Mouse (Mus musculus): Measurements from ENCODE around the gene Twf1. TPM values are rescaled to one million over a fixed set of nuclear protein-coding genes. Genes with fewer than 3 reads are reported as not detected.

The Twf1 gene
- total and polyA plus RNA-seq, 3 experiments = 26.4 to 64.1 (median 37.1) TPM

DNA sequence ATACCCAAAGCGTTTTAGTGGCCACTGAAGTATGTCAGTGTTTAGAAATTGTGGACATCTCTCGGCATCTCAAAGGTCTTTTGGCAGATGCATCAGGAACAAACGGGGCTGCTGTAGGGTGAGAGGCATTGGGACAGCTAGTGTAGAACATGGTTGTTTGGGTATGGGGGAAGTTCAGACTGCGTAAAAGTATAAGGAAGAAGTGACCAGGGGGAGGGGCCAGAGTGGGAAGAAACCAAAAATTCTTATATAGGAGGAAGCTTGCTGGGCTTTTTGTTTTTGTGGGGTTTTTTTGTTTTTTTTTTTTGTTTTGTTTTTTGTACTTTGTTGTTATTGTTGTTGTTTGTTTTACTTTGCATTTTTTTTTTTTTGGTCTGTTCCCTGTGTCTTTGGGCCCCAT is 44.8 kb downstream of the Twf1 start:
- no peak for TF ChIP-seq CHD2 (IDR thresholded peaks at IDR 0.05; ENCODE audit: low read length)
- no peak for TF ChIP-seq MYC (IDR thresholded peaks at IDR 0.05; ENCODE audit: low read depth, low read length)
- TF ChIP-seq KAT2A (conservative IDR thresholded peaks at IDR 0.05; ENCODE audit: low read depth, low read length) = no peak
- TF ChIP-seq POLR2AphosphoS2 (IDR thresholded peaks at IDR 0.05; ENCODE audit: low read length) = peak; percentile 83
- TF ChIP-seq SIN3A (IDR thresholded peaks at IDR 0.05; ENCODE audit: low read length) = no peak; the same call in 1 of the 2 replicates
- TF ChIP-seq POLR2AphosphoS5 (IDR thresholded peaks at IDR 0.05; ENCODE audit: borderline replicate concordance, low read depth, low read length) = no peak
- no peak for TF ChIP-seq CTCF (IDR thresholded peaks at IDR 0.05 in 2 of 3, conservative IDR thresholded peaks at IDR 0.05 in 1 of 3; ENCODE audit: control insufficient read depth in 1 of 3, insufficient read depth in 1 of 3, low read depth in 2 of 3, low read length in 3 of 3, poor library complexity in 1 of 3, severe bottlenecking in 1 of 3)
- peak; percentile 45 to 76; a peak in 3 of 4 replicates for TF ChIP-seq POLR2A (IDR thresholded peaks at IDR 0.05; ENCODE audit: control insufficient read depth in 1 of 2, insufficient read depth in 1 of 2, low read depth in 1 of 2, low read length in 2 of 2, poor library complexity in 1 of 2)
- no peak for TF ChIP-seq SMC3 (IDR thresholded peaks at IDR 0.05; ENCODE audit: low read depth, low read length)
- TF ChIP-seq MYB (IDR thresholded peaks at IDR 0.05; ENCODE audit: low read depth, low read length) = no peak
- peak; percentile 74 for TF ChIP-seq ELF1 (IDR thresholded peaks at IDR 0.05; ENCODE audit: low read depth, low read length)
- peak; percentile 81 for TF ChIP-seq TBP (IDR thresholded peaks at IDR 0.05; ENCODE audit: low read depth, low read length)
- peak; percentile 43; the same call in 1 of the 2 replicates for TF ChIP-seq ETS1 (IDR thresholded peaks at IDR 0.05; ENCODE audit: low read depth, low read length)
- no peak for TF ChIP-seq UBTF (IDR thresholded peaks at IDR 0.05; ENCODE audit: borderline replicate concordance, insufficient read depth, low read depth, low read length)
- no peak for TF ChIP-seq MAZ (IDR thresholded peaks at IDR 0.05; ENCODE audit: low read depth, low read length)
- TF ChIP-seq MXI1 (IDR thresholded peaks at IDR 0.05; ENCODE audit: low read depth, low read length) = peak; percentile 57
- TF ChIP-seq GABPA (IDR thresholded peaks at IDR 0.05; ENCODE audit: low read depth, low read length) = no peak
- TF ChIP-seq USF1 (IDR thresholded peaks at IDR 0.05; ENCODE audit: low read depth, low read length) = no peak
- no peak for TF ChIP-seq MAFK (IDR thresholded peaks at IDR 0.05; ENCODE audit: borderline replicate concordance, low read depth, low read length)
- TF ChIP-seq RAD21 (IDR thresholded peaks at IDR 0.05; ENCODE audit: low read depth, low read length) = no peak
- no peak for TF ChIP-seq MAX (IDR thresholded peaks at IDR 0.05; ENCODE audit: low read length)
- no peak for TF ChIP-seq EP300 (IDR thresholded peaks at IDR 0.05; ENCODE audit: low read depth in 1 of 2, low read length in 2 of 2)
- no peak for TF ChIP-seq ZC3H11A (IDR thresholded peaks at IDR 0.05; ENCODE audit: low read depth, low read length)
- 0 out of 2 replicates have a peak, but pooled peaks have one; percentile 32 for TF ChIP-seq TCF12 (IDR thresholded peaks at IDR 0.05; ENCODE audit: low read depth, low read length)
- TF ChIP-seq ZNF384 (IDR thresholded peaks at IDR 0.05; ENCODE audit: low read depth, low read length) = peak; percentile 37; the same call in 1 of the 2 replicates
- TF ChIP-seq JUND (IDR thresholded peaks at IDR 0.05; ENCODE audit: low read depth, low read length) = no peak
- peak; percentile 63; the same call in 1 of the 2 replicates for TF ChIP-seq HCFC1 (IDR thresholded peaks at IDR 0.05; ENCODE audit: low read depth, low read length)
- TF ChIP-seq BHLHE40 (IDR thresholded peaks at IDR 0.05; ENCODE audit: borderline replicate concordance, low read depth, low read length) = no peak
- no peak for TF ChIP-seq RCOR1 (IDR thresholded peaks at IDR 0.05; ENCODE audit: low read depth, low read length)
- peak; percentile 98 for TF ChIP-seq CHD1 (IDR thresholded peaks at IDR 0.05; ENCODE audit: low read depth, low read length)
- TF ChIP-seq NELFE (IDR thresholded peaks at IDR 0.05; ENCODE audit: low read depth, low read length) = peak; percentile 76
- TF ChIP-seq E2F4 (IDR thresholded peaks at IDR 0.05; ENCODE audit: borderline replicate concordance, low read depth, low read length) = no peak
- no peak for TF ChIP-seq GATA1 (IDR thresholded peaks at IDR 0.05; ENCODE audit: low read depth, low read length)
- peak; percentile 25; the same call in 1 of the 2 replicates for TF ChIP-seq ZMIZ1 (IDR thresholded peaks at IDR 0.05; ENCODE audit: low read depth, low read length)
- no peak for TF ChIP-seq ZKSCAN1 (IDR thresholded peaks at IDR 0.05; ENCODE audit: low read depth, low read length)
- no peak for TF ChIP-seq TAL1 (IDR thresholded peaks at IDR 0.05; ENCODE audit: low read length)
- H3K9ac ChIP-seq (ENCODE audit: control insufficient read depth, low read depth, low read length, poor library complexity, severe bottlenecking) = peak overlapping the region; percentile 76
- H3K36me3 ChIP-seq (ENCODE audit: control insufficient read depth in 1 of 2, insufficient read depth in 2 of 2, low read length in 2 of 2) = peaks cover 0 to 11% of the 10 kb centered on the region in 2 experiments; a peak in 2 of 4 replicates
- H3K9me3 ChIP-seq (replicated peaks; ENCODE audit: insufficient read depth, low read length) = no peaks in the 10 kb centered on the region
- peak overlapping the region; percentile 58 for H3K27ac ChIP-seq (ENCODE audit: control insufficient read depth, low read depth, low read length)
- H3K4me3 ChIP-seq (ENCODE audit: control insufficient read depth in 1 of 2, insufficient read depth in 1 of 2, low read depth in 2 of 2, low read length in 2 of 2) = peak overlapping the region; percentile 90 to 98
- H3K4me1 ChIP-seq (ENCODE audit: control insufficient read depth in 1 of 2, insufficient read depth in 2 of 2, low read length in 2 of 2) = peaks cover 4 to 7% of the 10 kb centered on the region in 2 experiments; a peak in 3 of 4 replicates
- peak; percentile 89 for DNase-seq (ENCODE audit: low read depth, low spot score)
- no peaks in the 10 kb centered on the region for H3K27me3 ChIP-seq (ENCODE audit: control insufficient read depth in 1 of 2, insufficient read depth in 2 of 2, low read length in 2 of 2)
- H3K79me2 ChIP-seq (ENCODE audit: control insufficient read depth, insufficient read depth, low read length, poor library complexity) = peaks cover 13% of the 10 kb centered on the region

Data from MEL (cell line).